ENCODE assay signal across 15 mouse cellular contexts in genomic region chr16:76376661-76377060, GRCm38 (mm10).
"Had no signal": no experiment of that assay in that cellular context is flagged by ENCODE, and none has a peak within 500 bp of the region (broad histone marks: within the 10 kb centered on the region; RNA-seq: fewer than 3 reads in every experiment).

No protein-coding gene starts in this region.

- DNase-seq: retina, postnatal 1 day; right cerebral cortex, adult 18-20 months; right cerebral cortex, postnatal 14 days; right cerebral cortex, postnatal 25 days; right cerebral cortex, postnatal 4 days; spleen, adult 18-20 months; thymus, adult 18-20 months; thymus, adult 2 months; thymus, postnatal 14 days; thymus, postnatal 25 days; thymus, postnatal 36 days; thymus, postnatal 4 days had no signal

- H3K4me2 ChIP-seq: neural tube, embryonic 15.5 days; stomach, embryonic 15.5 days had no signal

- H3K9ac ChIP-seq: neural tube, embryonic 15.5 days; stomach, embryonic 15.5 days had no signal

- H3K27ac ChIP-seq: neural tube, embryonic 15.5 days; stomach, embryonic 15.5 days; stomach, postnatal 0 days had no signal

- H3K36me3 ChIP-seq: neural tube, embryonic 15.5 days; stomach, embryonic 15.5 days had no signal

- H3K9me3 ChIP-seq: neural tube, embryonic 15.5 days; stomach, embryonic 15.5 days had no signal

- H3K4me3 ChIP-seq: neural tube, embryonic 15.5 days; stomach, embryonic 15.5 days had no signal

- H3K27me3 ChIP-seq: neural tube, embryonic 15.5 days; stomach, embryonic 15.5 days had no signal

- H3K4me1 ChIP-seq: stomach, embryonic 15.5 days had no signal
